Mouse (Mus musculus) kidney, postnatal 10 days (tissue): Measurements from ENCODE around the gene Noxo1.
A peak's percentile ranks its signal among the peaks of the same experiment; 100 is the strongest.

ENCODE experiments used
- DNase-seq: peaks from one replicate; pipeline ENCODE4 v3.0.0; 2021; ENCODE audit warnings: mixed read lengths

Gene Noxo1

DNA sequence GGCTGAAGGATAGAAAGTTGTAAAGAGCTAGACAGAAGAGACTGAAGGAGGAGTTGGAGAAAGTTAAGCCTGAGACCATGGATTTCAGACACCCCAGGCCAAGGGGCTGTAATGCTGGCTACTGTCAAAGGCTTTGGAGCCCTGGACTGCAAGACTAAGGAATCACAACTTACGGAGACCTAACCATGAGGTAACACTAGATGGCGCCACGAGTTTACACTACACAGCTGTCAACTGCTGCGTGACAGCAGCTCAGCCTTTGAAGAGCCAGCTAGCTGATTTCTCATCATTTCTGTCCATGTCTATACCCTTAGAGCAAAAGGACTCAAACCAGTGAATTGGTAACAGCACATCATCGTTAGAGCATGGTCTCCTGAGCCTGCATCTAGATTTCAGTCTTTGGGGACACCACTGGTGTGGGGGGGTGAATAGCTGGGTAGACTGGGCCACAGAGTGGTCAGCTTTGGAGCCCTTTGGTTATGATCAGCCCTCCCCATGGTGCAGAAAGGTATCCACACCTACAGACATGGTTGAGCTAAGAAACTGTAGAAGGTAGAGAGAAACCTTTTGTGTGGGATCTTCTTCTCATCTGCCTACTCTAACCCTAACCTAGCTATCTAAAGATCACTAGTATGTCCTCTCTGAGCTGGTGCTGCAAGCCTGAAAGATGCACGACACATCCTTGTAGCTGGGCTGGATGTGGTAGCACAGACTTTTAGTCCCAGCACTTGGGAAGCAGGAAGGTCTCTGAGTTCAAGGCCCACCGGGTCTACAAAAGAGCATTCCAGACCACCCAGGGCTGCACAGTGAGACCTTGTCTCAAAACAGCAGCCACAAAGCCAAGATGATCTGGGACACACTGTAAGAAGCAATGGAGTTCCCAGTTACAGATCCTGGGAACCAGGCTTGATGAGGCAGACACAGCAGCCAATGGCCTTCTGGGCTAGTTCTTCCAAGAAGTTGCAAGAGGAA lies 49.8 kb downstream of the Noxo1 start:
- DNase-seq, result peak; percentile 92

DNA sequence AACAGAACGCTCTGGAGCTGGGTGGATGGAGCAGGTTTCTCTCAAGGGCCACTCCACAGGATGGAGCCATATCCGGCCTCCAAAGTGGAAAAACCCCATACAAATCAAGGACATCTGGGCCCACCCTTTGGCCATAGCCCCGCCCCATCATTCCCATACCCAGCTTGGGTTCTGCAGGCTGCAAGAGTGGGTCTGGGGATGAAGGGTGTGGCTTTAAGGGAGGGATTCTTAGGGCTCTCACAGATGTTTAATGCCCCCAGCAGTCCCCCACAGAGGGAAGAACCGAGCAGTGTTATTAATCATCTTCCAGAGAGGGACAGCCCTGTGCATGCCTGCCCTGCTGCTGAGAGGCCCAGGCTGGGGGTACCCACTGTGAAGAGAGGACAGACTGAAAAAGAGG lies 51.0 kb downstream of the Noxo1 start:
- DNase-seq, result no peak
